In genomic region chr8:74891030-74891429, GRCm38 (mm10) we compare ENCODE assay signal across 16 mouse cellular contexts. TPM values are rescaled to one million over a fixed set of nuclear protein-coding genes. Genes with fewer than 3 reads are reported as not detected.
DNase-seq lines count a peak whose midpoint lies in the region; TF ChIP-seq lines count a peak whose summit lies in the region.
"Had no signal": no experiment of that assay in that cellular context is flagged by ENCODE, and none has a peak within 500 bp of the region (broad histone marks: within the 10 kb centered on the region; RNA-seq: fewer than 3 reads in every experiment).

No protein-coding gene starts in this region.

- intact Hi-C loops in left cerebral cortex, postnatal 10 days (cut with DNase I), result no loop called here
- intact Hi-C loops in heart, postnatal 14 days (cut with DNase I), result no loop called here

- DNase-seq in cerebellum, adult 11 months, result peak; percentile 15
- no peak for DNase-seq in cerebellum, adult 8-10 months
- peak; percentile 25 to 50 for DNase-seq in left cerebral cortex, adult 18-20 months (ENCODE audit: low spot score in 2 of 2)
- no peak for DNase-seq in left cerebral cortex, postnatal 10 days (ENCODE audit: extremely low spot score in 1 of 2, low spot score in 2 of 2)
- DNase-seq in layer of hippocampus, adult 2 months (ENCODE audit: low spot score in 2 of 2), result peak; percentile 43 to 53
- DNase-seq in right cerebral cortex, postnatal 36 days (ENCODE audit: low spot score in 2 of 2), result peak; percentile 22 to 39
- no peak for DNase-seq in thymus, postnatal 4 days
- no peak for DNase-seq in heart, postnatal 14 days
- DNase-seq: adrenal gland, adult 2 months; heart, adult 2 months; kidney, adult 2 months had no signal

- peak overlapping the region; percentile 84 for H3K27ac ChIP-seq in layer of hippocampus, adult 2 months
- H3K27ac ChIP-seq: embryonic facial prominence, embryonic 12.5 days; heart, adult 2 months; hindbrain, embryonic 10.5 days; left cerebral cortex, adult 2 months had no signal

- no peak for TF ChIP-seq CTCF in layer of hippocampus, adult 2 months (conservative IDR thresholded peaks at IDR 0.05)

- H3K4me3 ChIP-seq in layer of hippocampus, adult 2 months, result no peak overlapping the region
- H3K4me3 ChIP-seq: embryonic facial prominence, embryonic 12.5 days; heart, adult 2 months; hindbrain, embryonic 10.5 days; left cerebral cortex, adult 2 months had no signal

RNA-seq across cellular contexts. Expression of gene Isx, which starts 18.1 kb away (rescaled TPM):
- under 1 TPM in 1 of 2 experiments, not detected in 1; 0.37 TPM for total RNA-seq in left cerebral cortex, adult 18-20 months (2021)
- total RNA-seq in left cerebral cortex, postnatal 10 days (2021), result not detected
- total RNA-seq in layer of hippocampus, adult 2 months (2021), result not detected
- under 1 TPM in 1 of 2 experiments, not detected in 1; 0.24 TPM for total RNA-seq in heart, postnatal 14 days (2021)
- total RNA-seq: adrenal gland, adult 2 months; gastrocnemius, adult 18-20 months; left cerebral cortex, adult 2 months; liver, adult 2 months had no signal

Comparison
In these comparisons a context has a peak if more than half of its experiments do, and no peak if none do; other contexts are left out.
1. DNase-seq: peak in cerebellum, adult 11 months (single experiment), left cerebral cortex, adult 18-20 months (2 of 2), layer of hippocampus, adult 2 months (2 of 2) and right cerebral cortex, postnatal 36 days (2 of 2); none in cerebellum, adult 8-10 months (single experiment), left cerebral cortex, postnatal 10 days (0 of 2), thymus, postnatal 4 days (single experiment) and heart, postnatal 14 days (0 of 2).